Mouse (Mus musculus): ENCODE measurements at regions not wholly inside any gene's neighbourhood (a gene's known extent, or its start where the extent isn't known, plus 50 kb on each side); places are given as distances from the start of the nearest gene placed in this dataset.
"Not testable (repeated sequence)": the region's sequence is repeated elsewhere in the genome, so short reads cannot be mapped to it uniquely, and the experiment has no call there.

DNA sequence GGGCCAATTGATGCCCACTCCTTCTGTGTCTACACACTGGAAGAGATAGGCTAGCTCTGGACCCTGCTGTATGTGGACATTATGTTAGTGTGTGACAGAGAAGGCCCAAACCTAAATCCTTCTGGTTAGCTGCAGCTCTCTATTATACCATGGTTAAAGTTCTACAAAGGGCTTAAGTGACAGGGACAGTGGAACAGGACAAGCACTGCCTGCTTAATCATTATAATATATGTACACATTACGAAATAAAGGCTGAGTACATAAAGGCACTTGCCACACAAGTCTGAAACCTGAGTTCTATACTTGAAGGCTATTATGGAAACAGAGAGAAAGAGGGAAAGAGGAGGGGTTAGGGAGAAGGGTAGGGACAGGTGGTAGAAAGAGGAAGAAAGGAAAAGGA is 55.2 kb downstream of the Rdh14 start:
- DNase-seq (ENCODE audit: low read depth, low spot score), result no peak

DNA sequence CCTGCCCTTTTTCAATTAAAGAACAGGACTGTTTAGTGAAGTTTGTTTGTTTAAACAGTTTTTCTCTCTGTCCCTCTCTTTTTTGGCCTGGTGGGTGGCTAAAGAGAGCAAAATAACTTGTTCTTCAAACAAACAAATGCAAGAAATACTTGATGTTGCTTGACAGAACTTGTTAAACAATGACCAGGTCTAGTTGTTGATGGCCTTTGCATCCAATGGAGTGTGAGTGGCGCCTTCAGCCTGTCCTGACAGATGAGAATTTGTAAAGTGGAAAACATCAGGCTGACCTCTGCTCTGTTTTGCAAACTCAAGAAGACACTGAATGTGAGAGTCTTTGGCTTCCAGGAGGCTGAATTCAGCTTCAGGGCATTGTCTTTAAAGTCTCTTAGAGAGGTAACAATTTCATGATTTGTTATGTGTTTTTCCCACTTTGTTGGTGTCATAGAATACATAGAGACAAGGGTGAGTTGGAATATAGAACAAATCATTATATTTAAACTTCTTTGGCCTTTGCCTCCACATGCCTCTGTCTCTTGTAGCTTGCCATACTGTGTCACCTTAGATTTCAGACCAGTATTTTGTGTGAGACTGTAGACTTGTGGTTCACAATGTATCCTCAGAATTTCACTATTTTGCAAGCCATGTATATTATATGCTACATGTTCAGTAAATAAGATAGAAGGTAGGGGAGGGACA is 67.5 kb downstream of the Rdh14 start:
- DNase-seq (ENCODE audit: low read depth, low spot score), result no peak

DNA sequence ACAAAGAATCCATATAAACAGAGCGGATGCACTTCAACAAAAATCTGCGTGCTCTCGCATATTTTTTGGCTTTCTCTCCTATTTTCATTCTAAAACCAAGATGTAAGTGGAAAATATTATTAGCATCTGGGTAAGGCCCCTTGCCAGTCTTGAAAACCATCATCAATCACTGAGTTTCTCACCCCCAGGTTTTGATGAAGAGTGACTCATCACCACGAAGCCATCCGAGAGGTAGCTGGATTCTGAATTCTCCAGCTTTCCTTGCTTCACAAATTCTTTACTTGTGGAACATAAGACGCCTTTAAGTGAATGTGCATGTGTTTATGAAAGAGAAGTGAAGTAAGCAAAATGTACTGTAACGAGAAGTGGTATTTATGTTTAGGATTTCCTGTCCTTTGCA is 71.2 kb downstream of the Rdh14 start:
- DNase-seq (ENCODE audit: low read depth, low spot score), result no peak

DNA sequence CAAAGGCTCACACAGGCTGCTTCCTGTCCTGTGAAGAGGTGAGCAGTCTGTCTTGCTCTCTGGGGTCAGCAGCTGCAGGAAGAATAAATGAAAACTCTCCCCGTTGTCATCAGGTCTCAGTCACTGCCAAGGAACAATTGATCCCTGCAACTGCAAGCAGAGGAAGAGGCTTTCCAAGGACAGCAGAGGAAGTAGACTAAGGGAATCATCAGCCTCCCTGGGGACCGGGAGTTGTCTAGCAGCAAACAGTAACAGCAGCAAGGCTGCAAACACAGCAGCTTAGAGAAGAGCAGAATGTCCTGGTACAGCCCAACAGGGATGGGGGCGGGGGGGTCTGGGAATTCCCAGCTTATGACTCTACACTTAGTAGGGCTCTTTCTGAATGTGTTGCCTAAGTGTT is 72.4 kb downstream of the Rdh14 start:
- no peak for DNase-seq (ENCODE audit: low read depth, low spot score)

DNA sequence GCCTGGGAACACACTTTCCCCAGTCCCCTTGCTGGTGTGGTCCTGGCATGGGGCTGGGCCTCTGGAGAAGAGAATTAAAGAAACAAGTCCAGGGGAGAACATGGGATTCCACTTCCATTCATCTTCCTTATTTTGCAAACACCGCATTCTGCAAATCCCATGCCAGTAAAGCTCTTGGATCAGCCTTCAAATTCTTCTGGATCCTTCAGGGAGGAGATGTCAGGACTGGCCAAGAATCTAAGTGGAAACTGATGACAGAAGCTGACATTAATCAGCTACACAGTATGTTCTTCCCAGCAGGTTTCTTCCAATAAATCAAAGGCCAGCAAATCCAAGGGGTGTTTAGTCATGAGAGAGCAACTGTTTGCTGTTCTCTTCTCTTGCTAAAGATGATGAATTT is 83.4 kb downstream of the Rdh14 start:
- no peak for DNase-seq (ENCODE audit: low read depth, low spot score)

DNA sequence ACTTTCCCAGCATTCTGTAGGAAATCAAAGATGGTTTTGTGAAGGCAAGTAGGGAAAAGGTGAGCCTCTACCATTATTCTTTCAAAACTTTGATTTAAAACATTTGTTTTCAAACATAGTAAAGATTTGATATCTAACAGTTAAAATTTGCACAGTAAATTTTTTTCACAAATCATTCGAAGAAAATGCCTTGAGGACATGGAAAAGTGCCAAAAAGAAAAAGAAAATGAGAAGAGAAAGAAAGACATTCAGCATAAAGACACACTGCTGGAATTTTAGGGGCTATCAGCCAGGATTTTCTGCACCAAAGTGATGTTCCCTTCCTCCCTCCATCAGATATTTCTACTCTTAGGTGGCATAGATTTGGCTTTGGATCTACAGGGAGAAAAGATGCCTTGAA is 90.2 kb downstream of the Rdh14 start:
- DNase-seq (ENCODE audit: low read depth, low spot score), result no peak

DNA sequence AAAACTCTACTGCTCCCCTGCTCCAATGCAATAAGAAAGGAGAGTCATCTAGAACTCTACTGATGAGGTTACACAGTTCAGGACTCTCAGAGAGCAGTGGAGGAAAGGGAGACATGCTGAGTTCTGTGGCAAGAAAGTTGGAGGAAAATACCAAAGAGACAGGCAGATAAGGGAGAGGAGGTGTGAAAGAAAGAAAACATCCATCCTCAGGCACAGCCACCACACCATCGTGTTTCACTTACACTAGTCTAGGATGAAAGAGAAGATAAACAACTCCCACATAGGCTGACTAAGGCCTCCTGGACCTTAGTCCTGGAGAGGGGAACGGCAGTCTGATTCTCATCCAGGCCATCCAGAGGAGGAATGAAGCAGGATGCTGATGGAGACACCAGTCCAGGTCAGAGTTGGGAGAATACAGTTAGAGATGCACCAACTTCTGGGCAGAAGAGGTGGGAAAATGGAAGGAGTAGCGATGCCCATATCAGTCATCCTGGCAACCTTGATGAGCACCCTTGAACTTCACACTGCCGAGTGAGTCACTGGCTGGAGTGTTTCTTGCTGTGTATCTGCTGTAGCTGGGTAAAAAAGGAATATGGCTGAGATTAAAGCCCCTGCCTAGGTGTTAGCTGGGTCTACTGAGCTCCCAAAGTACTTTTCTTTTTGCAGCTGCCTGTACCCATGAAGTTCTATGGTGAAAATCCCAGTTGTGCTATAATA is 91.9 kb downstream of the Rdh14 start:
- no peak for DNase-seq (ENCODE audit: low read depth, low spot score)

DNA sequence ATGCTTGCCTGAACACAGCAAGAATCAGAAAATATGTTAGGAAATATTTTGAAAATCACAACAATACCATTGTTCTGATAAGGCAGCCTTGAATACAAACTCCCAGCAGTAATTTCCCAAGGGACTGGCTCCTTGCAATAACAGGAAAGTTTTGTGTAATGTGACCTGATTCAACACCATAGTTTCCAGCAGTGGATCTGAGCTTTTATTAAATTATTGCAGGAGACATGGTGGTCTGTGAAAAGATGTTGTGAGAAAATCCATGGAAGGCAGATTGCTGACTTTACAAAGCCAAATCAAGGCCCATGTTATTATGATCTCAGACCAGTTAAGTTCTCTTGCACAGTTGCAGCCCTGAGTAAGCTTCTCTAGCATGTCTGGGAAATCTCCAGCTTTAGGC is 116.1 kb downstream of the Rdh14 start:
- DNase-seq (ENCODE audit: low read depth, low spot score), result no peak

DNA sequence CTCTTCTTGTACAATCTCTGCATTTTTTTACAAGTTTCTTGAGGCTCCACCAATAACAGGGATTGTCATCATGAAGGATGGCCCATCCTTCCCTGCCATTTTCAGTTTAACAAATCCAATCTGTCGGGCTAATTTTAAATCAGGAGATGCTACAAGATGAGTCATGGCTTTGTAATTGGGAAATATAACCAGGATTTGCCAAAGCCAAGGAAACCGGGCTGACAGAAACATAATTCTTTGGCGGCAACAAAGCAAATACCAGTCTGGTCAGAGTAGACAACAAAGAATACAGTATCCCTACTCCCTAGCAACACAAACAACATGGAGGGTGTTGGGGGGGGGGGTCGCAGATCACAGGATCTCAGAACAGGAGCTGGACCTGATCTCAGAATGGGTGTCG is 123.0 kb downstream of the Rdh14 start:
- no peak for DNase-seq (ENCODE audit: low read depth, low spot score)

DNA sequence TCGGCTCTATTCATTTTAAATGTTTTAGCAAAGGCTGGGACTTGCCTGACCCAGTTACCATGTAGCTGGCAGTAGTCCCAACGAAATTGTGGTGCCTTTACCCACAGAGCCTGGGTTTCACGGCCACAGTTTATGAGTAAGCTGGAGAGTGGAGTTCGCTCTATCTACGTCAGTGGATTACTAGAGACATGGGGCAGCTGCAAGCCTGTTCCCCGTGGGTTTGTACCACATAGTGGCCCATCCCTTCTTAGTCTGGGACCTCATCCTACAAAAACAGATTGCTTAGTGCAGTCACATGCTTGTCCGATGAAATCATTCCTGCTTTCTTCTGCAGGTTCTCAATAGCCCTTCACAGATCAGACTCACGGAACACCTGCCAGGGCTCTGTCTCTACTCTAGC is 123.7 kb downstream of the Rdh14 start:
- no peak for DNase-seq (ENCODE audit: low read depth, low spot score)

DNA sequence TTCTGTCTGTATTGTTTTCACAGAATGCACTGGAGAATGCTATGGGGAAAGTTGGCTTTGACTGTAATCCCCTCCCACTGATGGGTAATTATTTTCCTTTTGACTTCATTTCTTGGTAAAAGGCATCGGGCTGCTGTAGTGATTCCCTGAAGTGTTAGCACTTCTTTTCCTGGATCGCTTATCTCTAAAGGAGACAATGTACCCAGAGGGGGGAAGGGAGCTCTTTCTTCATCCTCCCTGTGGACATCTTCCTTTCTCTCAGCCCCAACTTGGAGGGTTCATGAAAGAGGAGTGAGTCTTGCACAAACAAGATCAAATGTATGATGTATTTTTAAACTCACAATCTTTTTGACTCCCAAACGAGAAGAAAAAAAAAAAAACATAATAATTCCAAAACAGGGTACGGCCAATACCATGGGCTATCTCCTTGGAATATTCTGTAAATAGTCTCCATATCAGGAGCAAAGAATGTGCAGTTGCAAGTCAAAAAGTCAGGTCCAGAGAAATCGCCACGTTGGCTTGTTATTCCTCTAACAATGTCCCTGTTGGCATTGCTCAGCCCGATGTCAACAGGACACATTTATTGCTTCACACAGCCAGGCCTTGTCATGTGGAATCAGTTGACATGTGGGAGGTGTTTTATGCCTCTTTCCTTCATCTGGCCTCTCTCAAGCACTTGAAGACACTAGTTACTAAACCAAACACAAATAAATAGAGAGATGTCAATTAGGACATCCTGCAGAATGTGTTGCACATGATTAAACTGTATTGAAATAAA is 134.1 kb downstream of the Rdh14 start:
- DNase-seq (ENCODE audit: low read depth, low spot score), result no peak

DNA sequence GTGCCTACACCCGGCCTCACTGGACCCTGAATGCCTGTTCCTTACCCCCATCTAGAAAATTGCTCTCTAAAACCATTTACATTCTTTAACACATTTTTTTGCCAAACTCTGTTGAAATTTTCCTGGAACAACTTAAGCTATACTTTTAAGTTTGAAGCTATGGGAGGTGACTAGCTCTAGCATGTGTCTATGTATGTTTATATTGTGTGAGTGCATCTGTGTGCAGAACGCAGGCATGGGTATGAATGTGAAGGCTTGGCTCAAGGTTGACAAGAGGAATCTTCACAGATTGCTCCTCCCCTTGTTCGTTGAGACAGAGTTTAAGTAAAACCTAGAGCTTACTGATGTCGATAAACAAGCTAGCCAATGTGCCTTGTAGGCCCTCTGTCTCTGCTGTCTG is 135.4 kb downstream of the Rdh14 start:
- no peak for DNase-seq (ENCODE audit: low read depth, low spot score)

DNA sequence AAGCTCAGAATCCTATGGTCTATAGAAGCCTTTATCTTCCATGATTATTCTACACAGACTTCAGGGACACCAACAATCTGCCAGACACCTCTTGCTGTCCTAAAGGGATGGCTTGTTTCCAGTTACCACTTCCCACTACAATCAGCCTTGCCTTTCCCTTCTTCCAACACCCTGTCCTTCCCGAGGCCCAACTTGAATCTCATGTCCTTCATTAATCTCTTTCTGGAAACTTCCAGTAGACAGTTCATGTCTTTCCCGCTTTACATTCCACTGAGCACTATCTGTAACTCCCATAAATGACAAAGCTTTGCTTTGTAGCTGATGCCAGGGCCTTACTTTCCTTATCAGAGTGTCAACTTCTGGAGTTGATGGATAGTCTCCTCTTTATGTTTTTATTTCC is 138.5 kb downstream of the Rdh14 start:
- no peak for DNase-seq (ENCODE audit: low read depth, low spot score)

DNA sequence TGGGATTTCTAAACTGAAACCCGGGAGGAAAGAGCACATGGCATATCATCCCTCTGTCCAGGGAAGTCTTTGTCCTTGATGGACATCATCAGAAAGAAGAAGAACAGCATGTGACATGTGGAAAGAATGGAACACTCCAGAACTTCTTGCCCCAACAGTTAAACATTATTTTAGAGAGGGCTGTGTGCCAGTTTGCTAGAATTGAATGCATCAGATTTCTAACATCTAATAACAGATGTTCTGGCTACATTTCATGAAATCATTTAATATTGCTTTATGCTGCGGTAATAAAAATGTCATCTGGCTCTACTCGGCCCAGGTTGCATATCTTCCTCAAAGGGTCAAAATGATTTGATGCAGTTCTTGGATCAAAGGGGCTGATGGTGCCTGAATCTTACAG is 140.4 kb downstream of the Rdh14 start:
- DNase-seq (ENCODE audit: low read depth, low spot score), result no peak

DNA sequence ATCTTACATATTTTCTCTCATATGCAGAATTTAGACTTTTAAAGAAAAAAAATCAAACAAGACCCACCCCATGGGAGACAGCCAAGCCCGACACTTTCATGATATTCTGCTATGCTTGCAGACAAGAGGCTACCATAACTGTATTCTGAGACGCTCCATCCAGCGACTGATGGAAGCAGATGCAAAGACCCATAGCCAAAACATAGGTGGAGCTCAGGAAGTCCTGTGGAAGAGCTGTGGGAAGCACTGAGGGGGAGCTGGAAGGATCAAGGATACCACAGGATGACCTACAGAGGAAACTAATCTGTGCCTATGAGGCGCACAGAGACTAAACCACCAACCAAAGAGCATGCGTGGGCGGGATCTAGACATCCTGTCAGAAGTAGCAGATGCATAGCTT is 143.4 kb downstream of the Rdh14 start:
- no peak for DNase-seq (ENCODE audit: low read depth, low spot score)

DNA sequence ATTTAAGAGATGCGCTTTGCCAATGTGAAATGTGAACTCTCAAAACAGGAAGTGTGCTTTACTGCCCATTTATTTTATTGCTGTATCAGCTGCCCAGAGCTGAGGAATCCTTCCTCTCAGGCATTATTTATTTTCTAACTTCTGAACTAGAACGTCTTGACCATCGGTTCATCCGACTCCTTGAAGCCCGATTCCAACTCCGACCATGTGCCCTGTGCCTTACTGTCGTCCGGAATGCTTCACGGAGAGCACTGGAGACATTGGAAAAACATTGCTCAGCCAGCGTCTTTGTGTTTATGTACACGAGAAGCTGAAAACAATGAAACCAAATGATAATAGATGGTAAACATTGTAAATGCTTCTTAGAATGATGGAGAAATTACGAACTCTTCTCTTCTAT is 145.7 kb downstream of the Rdh14 start:
- DNase-seq (ENCODE audit: low read depth, low spot score), result no peak

DNA sequence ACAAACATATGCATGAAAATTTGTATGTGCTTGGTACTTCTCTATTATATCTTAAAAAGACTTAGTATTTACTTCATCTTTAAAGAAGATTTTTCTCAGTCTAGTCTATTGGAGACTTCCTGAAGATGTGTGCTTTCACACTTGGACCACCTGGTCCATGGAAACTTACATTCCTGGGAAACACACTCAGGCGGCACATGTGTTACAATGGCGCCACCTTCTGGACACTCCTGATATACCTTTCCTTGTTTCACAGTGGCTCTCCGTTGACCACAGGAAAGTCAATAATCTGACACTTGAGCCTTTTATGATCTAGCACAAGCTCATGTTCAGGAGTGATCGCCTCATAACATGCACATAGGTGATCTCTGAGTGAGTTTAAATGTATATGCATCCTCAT is 146.5 kb downstream of the Rdh14 start:
- no peak for DNase-seq (ENCODE audit: low read depth, low spot score)

DNA sequence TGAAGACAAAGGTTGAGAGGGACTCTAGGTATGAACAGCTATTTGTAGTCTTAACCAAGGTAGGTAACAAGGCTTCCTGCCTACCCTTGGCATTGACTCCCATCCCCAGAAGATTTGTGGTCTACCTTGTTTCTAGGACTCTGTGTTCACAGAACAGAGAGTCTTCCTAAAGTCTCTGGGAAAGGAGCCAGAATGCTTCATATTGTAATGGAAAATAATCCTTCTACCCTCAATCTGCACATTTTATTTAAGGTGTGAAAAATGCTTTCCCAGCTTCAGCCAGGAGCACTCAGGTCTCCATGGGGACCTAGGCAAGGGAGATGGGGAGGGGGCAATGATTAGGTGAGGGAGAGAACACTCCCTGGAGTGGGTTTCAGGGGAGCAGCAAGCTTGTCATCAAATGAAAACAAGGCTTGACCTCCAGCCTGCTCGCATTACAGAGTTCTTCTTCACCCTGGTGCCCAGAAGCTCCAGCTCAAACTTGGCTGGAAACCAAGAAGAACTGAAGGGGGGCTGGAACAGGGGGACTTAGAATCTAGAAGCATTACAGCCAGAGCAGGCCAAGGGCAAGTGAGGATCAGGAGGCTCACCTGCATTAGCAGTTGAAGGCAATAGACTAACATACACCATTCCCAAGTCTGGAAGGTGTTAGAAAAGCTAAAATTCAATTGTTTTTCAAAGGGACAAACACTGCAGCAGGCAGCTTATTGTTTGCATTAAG is 159.1 kb downstream of the Rdh14 start:
- DNase-seq (ENCODE audit: low read depth, low spot score), result no peak

DNA sequence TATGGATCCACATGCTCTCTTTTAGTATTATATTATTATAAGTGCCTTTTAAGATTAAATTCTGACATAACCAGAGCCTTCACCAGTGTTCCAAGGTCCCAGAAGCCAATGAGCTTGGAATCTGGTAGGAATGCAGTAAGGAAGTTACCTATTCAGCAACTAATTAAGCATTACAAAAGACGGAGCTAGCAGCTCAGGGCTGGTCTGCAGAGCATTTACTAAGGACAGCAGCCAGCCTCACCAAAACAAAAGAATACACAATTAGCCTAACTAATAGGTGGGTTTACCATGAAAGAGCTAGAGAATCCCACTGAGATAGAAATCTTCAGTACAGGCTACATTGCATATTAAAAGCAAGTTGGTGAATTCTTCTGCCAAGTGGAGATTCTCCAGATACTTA is 164.1 kb downstream of the Rdh14 start:
- DNase-seq (ENCODE audit: low read depth, low spot score), result not testable (repeated sequence)

DNA sequence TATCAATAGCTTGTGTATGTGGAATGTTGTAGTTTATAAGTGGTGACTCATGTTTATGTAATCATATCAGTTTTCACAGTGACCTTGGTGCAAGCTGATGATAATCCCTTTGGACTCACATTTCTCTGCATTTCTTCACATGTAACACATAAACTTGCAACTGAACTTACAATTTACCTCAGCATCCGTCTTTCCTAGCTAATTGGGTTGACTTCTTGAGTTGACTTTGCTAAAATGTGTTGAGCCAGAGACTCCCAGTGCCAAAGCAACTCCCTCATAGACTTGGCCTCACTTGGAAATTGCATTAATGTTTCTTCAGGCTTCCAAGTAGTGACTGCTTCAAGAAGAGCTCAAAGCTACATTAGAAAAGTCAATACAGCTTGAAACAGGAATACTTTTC is 172.4 kb downstream of the Rdh14 start:
- DNase-seq (ENCODE audit: low read depth, low spot score), result no peak

DNA sequence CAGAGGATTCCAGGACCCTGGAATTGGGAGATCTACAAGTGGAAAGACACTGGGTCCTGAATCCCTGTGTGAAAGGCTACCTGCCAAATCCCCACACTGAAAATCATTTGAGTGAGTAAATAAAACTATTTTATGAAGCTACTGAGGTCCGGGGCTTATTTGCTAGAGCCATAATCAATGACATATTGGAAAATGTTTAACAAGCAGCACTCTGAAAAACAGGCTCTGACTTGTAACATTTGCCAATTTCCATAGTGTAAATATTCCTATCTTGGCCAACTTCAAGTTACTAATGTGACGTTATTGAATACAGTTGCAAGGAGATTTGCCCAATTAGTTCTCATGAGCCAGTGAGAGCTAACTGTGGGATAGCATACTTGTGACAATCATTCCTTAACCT is 177.3 kb downstream of the Rdh14 start:
- no peak for DNase-seq (ENCODE audit: low read depth, low spot score)
